Mouse (Mus musculus) kidney, embryonic 14.5 days (tissue): Measurements from ENCODE around the gene Fam186b. TPM values are rescaled to one million over a fixed set of nuclear protein-coding genes. Genes with fewer than 3 reads are reported as not detected.

Source experiments
- ATAC-seq: fragments of 200-750 bp; cut with Nextera tagmentation; 2 replicates; pipeline ENCODE4 v1.8.0; 2017; ENCODE audit warnings: moderate number of reproducible peaks, mild to moderate bottlenecking, moderate TSS enrichment, moderate library complexity; ENCODE audit not compliant: low FRiP score, low TSS enrichment
- H3K27ac ChIP-seq: fragments of 300-500 bp; sonication (generic); 2 replicates; pipeline ENCODE4 v1.5.1; 2014; ENCODE audit warnings: low read depth, mild to moderate bottlenecking, low read length, moderate library complexity, mixed read lengths
- H3K27me3 ChIP-seq: fragments of 300-500 bp; sonication (generic); 2 replicates; pipeline ENCODE4 v1.6.1; 2014; ENCODE audit warnings: mild to moderate bottlenecking, low read length; ENCODE audit not compliant: control insufficient read depth, insufficient read depth
- H3K36me3 ChIP-seq: fragments of 300-500 bp; sonication (generic); 2 replicates; pipeline ENCODE4 v1.6.1; 2014; ENCODE audit warnings: low read length, mixed read lengths; ENCODE audit not compliant: control insufficient read depth, insufficient read depth
- H3K4me1 ChIP-seq: fragments of 300-500 bp; sonication (generic); 2 replicates; pipeline ENCODE4 v1.6.1; 2014; ENCODE audit warnings: low read length, mixed read lengths; ENCODE audit not compliant: control insufficient read depth, insufficient read depth
- H3K4me2 ChIP-seq: fragments of 300-500 bp; sonication (generic); replicated peaks from 2 replicates; pipeline ENCODE4 v1.6.1; 2014; ENCODE audit warnings: low read depth, mild to moderate bottlenecking, low read length
- H3K4me3 ChIP-seq: fragments of 300-500 bp; sonication (generic); 2 replicates; pipeline ENCODE4 v1.5.1; 2014; ENCODE audit warnings: mild to moderate bottlenecking, low read length
- H3K9ac ChIP-seq: fragments of 300-500 bp; sonication (generic); 2 replicates; pipeline ENCODE4 v1.6.1; 2014; ENCODE audit warnings: low read depth, mild to moderate bottlenecking, low read length, moderate library complexity
- H3K9me3 ChIP-seq: fragments of 300-500 bp; sonication (generic); 2 replicates; pipeline ENCODE4 v1.6.1; 2016; ENCODE audit warnings: low read length; ENCODE audit not compliant: control insufficient read depth
- WGBS: fragments of 180-500 bp; shearing (Covaris S2); extraction: QIAGEN DNeasy Blood & Tissue Kit; methylation state at CpG from one replicate; pipeline ENCODE4 v1.1.7; 2014; 5-methylcytosine and 5-hydroxymethylcytosine counted together
- polyA plus RNA-seq: library from polyadenylated mRNA; unstranded; fragments of >200 nt; fragmentation: Nextera tagmentation; extraction: Ambion mirVana; gene quantifications from 2 replicates; pipeline ENCODE4 v1.2.1, GENCODE M21; 2014

Fam186b gene
- polyA plus RNA-seq, 1 experiment from 2014 or later = 0.22 TPM

DNA sequence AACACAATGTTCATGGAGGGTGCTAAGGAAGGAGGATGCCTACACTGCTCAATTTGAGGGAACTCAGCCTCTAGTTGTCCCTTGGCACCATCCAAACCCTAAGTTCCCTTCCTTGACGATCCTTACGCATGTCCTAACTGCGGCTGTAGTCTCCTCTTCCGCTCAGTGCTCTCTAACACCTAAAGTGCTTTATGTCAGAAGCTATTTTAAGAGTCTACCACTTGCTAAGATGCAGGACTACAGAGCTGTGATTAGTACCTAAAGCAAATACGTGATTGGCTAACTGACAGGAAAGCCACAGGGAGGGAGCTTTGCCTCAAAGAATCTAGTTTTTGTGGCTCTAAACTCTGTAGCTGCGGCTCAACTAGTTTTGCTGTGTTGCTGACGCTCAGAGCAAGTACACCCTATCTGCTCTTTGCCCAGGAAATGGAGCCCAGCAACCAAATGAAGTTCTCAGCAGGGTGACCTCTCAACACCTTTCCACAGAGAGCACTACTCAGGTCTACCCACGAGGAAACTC is 40.2 kb upstream of the Fam186b start:
- no peak for ATAC-seq
- peaks cover 8% of the 10 kb centered on the region; the same call in 1 of the 2 replicates for H3K36me3 ChIP-seq

DNA sequence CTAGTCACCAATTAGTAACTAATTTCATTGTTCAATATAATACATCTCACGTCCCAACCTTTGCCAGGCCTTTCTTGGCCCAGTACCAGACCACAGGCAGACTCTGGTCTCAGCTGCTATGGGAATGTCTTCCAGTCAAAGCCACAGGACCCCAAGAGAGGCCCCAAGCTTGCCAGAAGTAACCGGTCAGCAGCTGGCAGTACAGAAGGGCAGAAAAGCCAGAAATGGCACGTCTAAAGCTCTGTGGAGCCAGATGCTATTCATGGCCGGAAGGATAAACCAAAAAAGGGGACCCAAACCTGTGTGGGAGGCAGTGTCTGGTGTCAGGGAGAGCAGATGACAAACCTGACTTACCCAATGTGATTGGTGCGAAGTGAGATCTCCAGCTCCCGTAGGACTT is 38.8 kb upstream of the Fam186b start:
- H3K4me3 ChIP-seq = no peak overlapping the region
- no peak overlapping the region for H3K9ac ChIP-seq
- no peak overlapping the region for H3K4me2 ChIP-seq
- H3K27me3 ChIP-seq = no peaks in the 10 kb centered on the region
- no peaks in the 10 kb centered on the region for H3K9me3 ChIP-seq
- peak overlapping the region; percentile 97; the same call in 1 of the 2 replicates for H3K27ac ChIP-seq
- ATAC-seq = no peak
- H3K4me1 ChIP-seq = peaks cover 44% of the 10 kb centered on the region
- H3K36me3 ChIP-seq = peaks cover 16% of the 10 kb centered on the region
- WGBS = 62% methylated on average over 6 of the region's 6 CpGs

More for the DNA sequence above, 40.2 kb upstream of the Fam186b start:
- H3K4me2 ChIP-seq = no peak overlapping the region
- no peak overlapping the region for H3K4me3 ChIP-seq
- no peak overlapping the region for H3K27ac ChIP-seq
- H3K9me3 ChIP-seq = no peaks in the 10 kb centered on the region
- no peak overlapping the region for H3K9ac ChIP-seq
- H3K4me1 ChIP-seq = peaks cover 51% of the 10 kb centered on the region
- 76% methylated on average over 8 of the region's 8 CpGs for WGBS
- no peaks in the 10 kb centered on the region for H3K27me3 ChIP-seq

DNA sequence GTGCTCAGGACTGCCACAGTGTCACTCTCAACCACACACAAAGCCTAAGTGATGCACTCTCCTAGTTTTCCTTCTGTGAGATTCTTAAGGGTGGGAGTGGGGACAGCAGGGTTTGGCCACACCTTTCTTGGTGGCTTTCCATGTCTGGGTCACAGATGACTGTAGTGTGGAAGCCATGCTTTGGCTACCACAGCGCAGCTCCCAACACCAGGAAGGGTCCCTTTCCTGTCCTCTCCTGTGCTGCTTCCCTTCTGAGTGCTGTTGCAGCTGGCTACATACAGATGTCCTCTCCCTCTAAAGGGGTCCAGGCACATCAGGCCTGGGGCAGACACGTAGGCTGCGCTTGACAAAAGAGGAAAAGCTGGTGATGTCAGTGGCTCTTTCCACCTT is 38.0 kb upstream of the Fam186b start:
- Histone ChIP-seq H3K27me3 (no peaks in the 10 kb centered on the region), H3K4me2 (no peak overlapping the region), H3K4me3 (no peak overlapping the region), H3K9ac (peak overlapping the region; percentile 19), H3K27ac (peak overlapping the region; percentile 97), H3K36me3 (peaks cover 22% of the 10 kb centered on the region), H3K4me1 (peaks cover 39% of the 10 kb centered on the region), H3K9me3 (no peaks in the 10 kb centered on the region)
- peak; percentile 32; the same call in 1 of the 2 replicates for ATAC-seq
- 79% methylated on average over 3 of the region's 3 CpGs for WGBS

DNA sequence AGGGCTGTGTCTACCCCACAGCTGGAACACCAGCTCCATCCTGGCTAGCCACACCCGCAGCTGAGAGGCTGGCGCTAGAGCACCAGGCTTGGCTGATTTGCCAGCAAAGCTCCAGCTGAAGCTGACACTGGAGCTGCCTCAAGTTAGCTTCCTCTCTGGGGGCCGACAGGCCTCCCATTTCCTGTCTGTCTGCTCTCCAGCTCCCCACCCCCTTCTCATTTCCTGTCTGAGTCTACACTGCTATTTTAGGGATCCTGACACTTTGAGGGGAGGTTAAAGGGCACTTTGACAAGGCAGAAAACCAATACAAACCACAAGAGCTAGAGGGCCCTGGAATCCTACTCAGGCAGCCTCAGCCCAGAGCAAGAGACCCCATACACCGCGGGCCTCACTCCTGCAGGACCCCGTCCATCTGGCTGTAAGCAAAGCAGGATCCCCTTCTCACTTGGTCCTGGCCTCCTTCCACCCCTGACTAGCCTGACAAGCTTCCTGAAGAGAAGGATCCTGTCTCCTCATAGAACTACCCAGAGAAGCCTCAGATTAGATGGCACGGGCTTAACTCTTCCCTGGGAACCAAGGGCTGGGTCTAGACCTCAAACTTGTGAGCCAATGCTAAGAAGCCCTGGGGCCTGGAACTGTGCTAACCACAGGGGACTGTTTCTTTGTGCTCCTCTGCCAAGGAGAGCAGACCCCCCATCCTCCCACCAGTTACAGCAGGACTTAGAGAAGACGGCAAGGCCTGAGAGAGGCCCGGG is 37.4 kb upstream of the Fam186b start:
- H3K4me1 ChIP-seq = peaks cover 39% of the 10 kb centered on the region
- H3K9ac ChIP-seq = peak overlapping the region; percentile 19; the same call in 1 of the 2 replicates
- no peak overlapping the region for H3K4me3 ChIP-seq
- WGBS = 14% methylated on average over 9 of the region's 9 CpGs
- H3K36me3 ChIP-seq = peaks cover 25% of the 10 kb centered on the region
- H3K27me3 ChIP-seq = no peaks in the 10 kb centered on the region
- H3K9me3 ChIP-seq = no peaks in the 10 kb centered on the region
- peak overlapping the region; percentile 97 for H3K27ac ChIP-seq
- ATAC-seq = peak; percentile 90
- H3K4me2 ChIP-seq = no peak overlapping the region

DNA sequence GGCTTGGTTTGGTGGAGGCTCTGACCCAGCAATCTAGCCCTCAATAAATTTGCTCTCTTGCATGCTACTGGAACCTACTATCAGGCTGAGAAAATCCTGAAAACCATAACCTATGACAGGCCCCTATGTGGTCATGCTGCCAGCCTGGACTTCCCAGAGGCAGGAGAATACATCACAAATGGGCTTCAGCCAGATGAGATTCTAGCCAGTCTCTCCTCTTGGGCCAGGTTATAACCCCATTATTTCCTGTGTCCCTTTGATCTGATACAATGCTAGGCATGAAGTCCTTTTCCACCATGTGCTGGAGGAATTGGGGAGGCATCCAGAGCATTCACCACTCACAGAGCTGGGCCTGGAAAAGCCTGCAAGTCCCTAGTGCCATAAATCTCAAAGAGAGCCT is 36.4 kb upstream of the Fam186b start:
- ATAC-seq = no peak
- Histone ChIP-seq H3K27me3 (no peaks in the 10 kb centered on the region), H3K4me3 (no peak overlapping the region), H3K9me3 (no peaks in the 10 kb centered on the region), H3K36me3 (peaks cover 34% of the 10 kb centered on the region), H3K27ac (peak overlapping the region; percentile 97), H3K4me1 (peaks cover 39% of the 10 kb centered on the region), H3K9ac (no peak overlapping the region), H3K4me2 (0 out of 2 replicates have a peak overlapping the region, but pooled peaks have one; percentile 1)

DNA sequence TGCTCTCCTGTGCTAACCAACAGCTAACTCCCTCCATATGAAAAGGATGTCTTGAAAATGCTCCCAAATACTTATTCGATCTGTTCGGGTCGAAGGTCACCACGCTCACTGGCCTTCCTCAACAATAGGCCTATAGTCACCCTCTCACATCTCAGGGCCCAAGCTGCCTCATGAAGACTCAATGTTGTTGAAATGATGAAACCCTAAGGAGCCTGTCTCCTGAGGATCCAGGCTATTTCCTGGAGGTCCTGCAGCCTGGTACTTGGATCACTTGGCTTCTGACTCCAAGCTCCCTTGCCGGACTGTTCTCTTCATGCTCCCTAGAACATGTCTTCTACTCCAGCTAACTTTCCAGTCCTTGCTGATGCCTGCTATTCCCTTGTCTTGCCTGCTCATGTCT is 35.7 kb upstream of the Fam186b start:
- Histone ChIP-seq H3K27me3 (no peaks in the 10 kb centered on the region), H3K4me2 (no peak overlapping the region), H3K4me3 (no peak overlapping the region), H3K4me1 (peaks cover 39% of the 10 kb centered on the region), H3K9me3 (no peaks in the 10 kb centered on the region), H3K27ac (peak overlapping the region; percentile 97; the same call in 1 of the 2 replicates), H3K36me3 (peaks cover 38% of the 10 kb centered on the region), H3K9ac (no peak overlapping the region)
- WGBS = 71% methylated on average over 5 of the region's 5 CpGs
- ATAC-seq = no peak

DNA sequence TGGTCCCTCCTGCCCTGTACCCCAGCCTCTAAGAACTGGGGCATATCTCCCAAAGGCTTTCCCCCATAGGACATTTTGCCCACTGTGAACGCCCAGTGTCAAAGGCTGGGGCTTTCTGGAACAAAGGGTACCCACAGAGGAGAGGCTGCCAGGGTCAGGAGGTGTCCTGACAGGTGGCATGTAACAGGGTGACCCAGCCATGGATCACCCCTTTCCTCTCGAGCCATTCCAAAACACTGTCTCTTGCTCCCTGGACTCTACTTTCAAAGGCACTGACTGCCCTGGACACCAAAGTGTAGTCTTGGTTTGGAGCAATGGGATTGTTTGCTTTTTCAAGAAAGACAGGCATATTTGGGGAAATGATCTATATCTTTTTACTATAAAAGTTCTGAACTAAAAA is 34.6 kb upstream of the Fam186b start:
- H3K4me1 ChIP-seq = peaks cover 39% of the 10 kb centered on the region
- no peaks in the 10 kb centered on the region for H3K9me3 ChIP-seq
- no peak for ATAC-seq
- H3K4me3 ChIP-seq = no peak overlapping the region
- no peaks in the 10 kb centered on the region for H3K27me3 ChIP-seq
- H3K9ac ChIP-seq = no peak overlapping the region
- 66% methylated on average over 2 of the region's 2 CpGs for WGBS
- no peak overlapping the region for H3K4me2 ChIP-seq
- H3K27ac ChIP-seq = no peak overlapping the region
- peaks cover 48% of the 10 kb centered on the region for H3K36me3 ChIP-seq

DNA sequence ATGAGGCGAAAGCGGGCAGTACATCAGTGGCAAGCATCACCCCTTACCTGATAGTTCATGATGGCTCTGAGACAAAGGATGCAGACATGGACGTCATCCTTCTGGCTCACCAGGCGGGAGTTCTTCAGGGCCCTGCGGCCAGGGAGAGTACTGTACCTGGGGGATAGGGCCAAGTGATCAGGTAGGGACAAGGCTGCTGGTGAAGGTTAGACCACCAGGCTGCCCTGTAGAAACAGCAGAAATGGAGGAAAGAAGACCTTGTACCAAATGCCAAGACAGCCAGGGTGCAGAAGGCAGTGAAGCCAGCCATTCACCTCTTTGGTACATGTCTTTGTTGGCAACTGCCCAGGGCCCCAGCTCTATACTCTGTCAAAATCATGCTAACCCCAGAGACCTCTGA is 32.3 kb upstream of the Fam186b start:
- ATAC-seq = no peak
- peaks cover 21% of the 10 kb centered on the region for H3K4me1 ChIP-seq
- no peak overlapping the region for H3K4me3 ChIP-seq
- H3K27ac ChIP-seq = no peak overlapping the region
- H3K36me3 ChIP-seq = peaks cover 67% of the 10 kb centered on the region
- no peak overlapping the region for H3K9ac ChIP-seq
- WGBS = 96% methylated on average over 5 of the region's 5 CpGs
- no peaks in the 10 kb centered on the region for H3K27me3 ChIP-seq
- no peaks in the 10 kb centered on the region for H3K9me3 ChIP-seq
- no peak overlapping the region for H3K4me2 ChIP-seq

DNA sequence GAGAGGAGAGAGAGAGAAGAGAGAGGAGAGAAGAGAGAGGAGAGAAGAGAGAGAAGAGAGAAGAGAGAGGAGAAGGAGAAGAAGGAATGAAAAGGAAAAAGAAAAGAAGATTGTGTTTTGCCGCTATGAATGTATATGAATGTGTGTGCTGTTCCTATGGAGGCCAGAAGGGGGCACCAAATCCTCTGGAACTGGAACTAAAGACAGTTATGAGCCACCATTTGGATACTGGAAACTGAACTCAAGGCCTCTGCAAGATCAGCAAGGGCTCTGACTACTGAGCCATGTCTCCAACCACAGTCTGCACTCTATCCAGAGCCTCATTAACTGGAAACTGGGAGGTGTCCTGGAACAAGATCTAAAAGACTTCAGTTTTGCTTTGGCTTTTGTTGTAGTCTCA is 31.3 kb upstream of the Fam186b start:
- Histone ChIP-seq H3K27me3 (no peaks in the 10 kb centered on the region), H3K9ac (no peak overlapping the region), H3K36me3 (peaks cover 77% of the 10 kb centered on the region), H3K27ac (no peak overlapping the region), H3K4me3 (no peak overlapping the region), H3K4me1 (peaks cover 11% of the 10 kb centered on the region), H3K9me3 (no peaks in the 10 kb centered on the region), H3K4me2 (no peak overlapping the region)
- ATAC-seq = no peak
- 90% methylated on average over 1 of the region's 1 CpGs for whole genome bisulfite sequencing
